Mouse (Mus musculus) kidney, adult 2 months (tissue): Measurements from ENCODE around the gene Eef1akmt2. TPM values are rescaled to one million over a fixed set of nuclear protein-coding genes. Genes with fewer than 3 reads are reported as not detected.

Experiments
- DNase-seq: peaks from one replicate; pipeline ENCODE4 v3.0.0; 2021
- H3K27ac ChIP-seq: fragments of 200-500 bp; 2 replicates; pipeline ENCODE4 v1.5.1; 2012; ENCODE audit warnings: low read depth, low read length, control low read depth, inconsistent platforms; ENCODE audit not compliant: insufficient read depth
- H3K27me3 ChIP-seq: fragments of 200-500 bp; replicated peaks from 2 replicates; pipeline ENCODE4 v1.6.1; 2012; ENCODE audit warnings: mild to moderate bottlenecking, moderate library complexity, low read length, inconsistent platforms; ENCODE audit not compliant: control insufficient read depth, insufficient read depth
- H3K36me3 ChIP-seq: fragments of 200-500 bp; 2 replicates; pipeline ENCODE4 v1.6.1; 2012; ENCODE audit warnings: mild to moderate bottlenecking, moderate library complexity, low read length, inconsistent platforms; ENCODE audit not compliant: control insufficient read depth, insufficient read depth
- H3K4me1 ChIP-seq: fragments of 200-500 bp; 2 replicates; pipeline ENCODE4 v1.6.1; 2011; ENCODE audit warnings: low read length; ENCODE audit not compliant: control insufficient read depth, insufficient read depth
- H3K4me3 ChIP-seq: fragments of 200-500 bp; 2 replicates; pipeline ENCODE4 v1.5.1; 2011; ENCODE audit warnings: mild to moderate bottlenecking, low read depth, low read length, control low read depth; ENCODE audit not compliant: insufficient read depth
- CTCF ChIP-seq: fragments of 200-500 bp; conservative IDR thresholded peaks from 2 replicates; pipeline ENCODE4 v1.5.1; 2011; ENCODE audit warnings: low read depth, mild to moderate bottlenecking, control low read depth, low read length, moderate library complexity, mixed read lengths; ENCODE audit not compliant: insufficient read depth, insufficient read length
- POLR2A ChIP-seq: fragments of 200-500 bp; IDR thresholded peaks from one replicate; pipeline ENCODE4 v1.6.1; 2011; ENCODE audit warnings: low read depth, low read length, control low read depth
- WGBS: fragments of 180-500 bp; shearing (Covaris S2); methylation state at CpG from one replicate; pipeline ENCODE4 v1.1.7; 2018; 5-methylcytosine and 5-hydroxymethylcytosine counted together
- polyA plus RNA-seq: library from polyadenylated mRNA; depleted of rRNA; stranded (reverse); fragments of >200 nt; gene quantifications from 2 replicates; pipeline ENCODE4 v1.2.3, GENCODE M21; 2012

Eef1akmt2 gene
- polyA plus RNA-seq, 1 experiment, result 13.0 TPM

- H3K4me1 ChIP-seq, result peaks cover 9% of the 10 kb centered on the region
- no peak for TF ChIP-seq POLR2A
- TF ChIP-seq CTCF, result no peak
- no peak for DNase-seq
- H3K4me3 ChIP-seq, result no peak overlapping the region
- H3K27me3 ChIP-seq, result no peaks in the 10 kb centered on the region
- no peaks in the 10 kb centered on the region for H3K36me3 ChIP-seq
- no peak overlapping the region for H3K27ac ChIP-seq
- 98% methylated on average over 1 of the region's 1 CpGs for WGBS
These were observed 40.9 kb upstream of the Eef1akmt2 start for GRCm38 (mm10) chr7:132893336-132893735.

GRCm38 (mm10) chr7:132892806-132893205 lies 40.3 kb upstream of the Eef1akmt2 start:
- Histone ChIP-seq H3K27ac (peak overlapping the region; percentile 77), H3K4me3 (no peak overlapping the region), H3K4me1 (peaks cover 9% of the 10 kb centered on the region), H3K36me3 (no peaks in the 10 kb centered on the region), H3K27me3 (no peaks in the 10 kb centered on the region)
- TF ChIP-seq POLR2A, result no peak
- TF ChIP-seq CTCF, result no peak
- 49% methylated on average over 7 of the region's 7 CpGs for WGBS
- DNase-seq, result no peak

- H3K27ac ChIP-seq, result peak overlapping the region; percentile 77
- TF ChIP-seq CTCF (no peak), POLR2A (no peak)
- no peaks in the 10 kb centered on the region for H3K27me3 ChIP-seq
- 58% methylated on average over 4 of the region's 4 CpGs for WGBS
- no peaks in the 10 kb centered on the region for H3K36me3 ChIP-seq
- no peak for DNase-seq
- no peak overlapping the region for H3K4me3 ChIP-seq
- H3K4me1 ChIP-seq, result peaks cover 9% of the 10 kb centered on the region
These were observed 39.8 kb upstream of the Eef1akmt2 start for GRCm38 (mm10) chr7:132892311-132892661.

- WGBS, result 61% methylated on average over 5 of the region's 5 CpGs
- DNase-seq, result peak; percentile 66
- Histone ChIP-seq H3K27ac (peak overlapping the region; percentile 77), H3K4me3 (no peak overlapping the region), H3K27me3 (no peaks in the 10 kb centered on the region), H3K36me3 (no peaks in the 10 kb centered on the region), H3K4me1 (peaks cover 9% of the 10 kb centered on the region)
- no peak for TF ChIP-seq CTCF
- no peak for TF ChIP-seq POLR2A
These were observed 39.3 kb upstream of the Eef1akmt2 start for GRCm38 (mm10) chr7:132891561-132892310.

- H3K36me3 ChIP-seq, result no peaks in the 10 kb centered on the region
- 89% methylated on average over 5 of the region's 5 CpGs for WGBS
- no peak overlapping the region for H3K27ac ChIP-seq
- H3K27me3 ChIP-seq, result no peaks in the 10 kb centered on the region
- H3K4me1 ChIP-seq, result peaks cover 9% of the 10 kb centered on the region
- no peak overlapping the region for H3K4me3 ChIP-seq
- DNase-seq, result no peak
- TF ChIP-seq POLR2A, result no peak
- no peak for TF ChIP-seq CTCF
These were observed 37.7 kb upstream of the Eef1akmt2 start for GRCm38 (mm10) chr7:132890201-132890600.

GRCm38 (mm10) chr7:132889691-132890090 lies 37.2 kb upstream of the Eef1akmt2 start:
- 74% methylated on average over 8 of the region's 8 CpGs for WGBS
- DNase-seq, result no peak
- Histone ChIP-seq H3K4me3 (no peak overlapping the region), H3K27ac (no peak overlapping the region), H3K4me1 (peaks cover 9% of the 10 kb centered on the region), H3K36me3 (no peaks in the 10 kb centered on the region), H3K27me3 (no peaks in the 10 kb centered on the region)
- no peak for TF ChIP-seq CTCF
- TF ChIP-seq POLR2A, result no peak

GRCm38 (mm10) chr7:132888518-132889249 lies 36.2 kb upstream of the Eef1akmt2 start:
- WGBS, result 66% methylated on average over 4 of the region's 4 CpGs
- Histone ChIP-seq H3K4me3 (no peak overlapping the region), H3K4me1 (peaks cover 9% of the 10 kb centered on the region), H3K27me3 (no peaks in the 10 kb centered on the region), H3K36me3 (no peaks in the 10 kb centered on the region), H3K27ac (0 out of 2 replicates have a peak overlapping the region, but pooled peaks have one; percentile 33)
- TF ChIP-seq CTCF, result no peak
- TF ChIP-seq POLR2A, result no peak
- no peak for DNase-seq
